Mouse (Mus musculus) stomach, postnatal 0 days (tissue): ENCODE data around the gene Lime1. TPM values are rescaled to one million over a fixed set of nuclear protein-coding genes. Genes with fewer than 3 reads are reported as not detected.

Source experiments
- ATAC-seq: fragments of 200-750 bp; cut with Nextera tagmentation; 2 replicates; pipeline ENCODE4 v1.8.0; 2017; ENCODE audit not compliant: low FRiP score, low TSS enrichment
- DNase-seq: peaks from one replicate; pipeline ENCODE4 v3.0.0-alpha.2; 2016; ENCODE audit warnings: low spot score
- H3K27ac ChIP-seq: fragments of 300-500 bp; sonication (generic); replicated peaks from 2 replicates; pipeline ENCODE4 v1.5.1; 2014; ENCODE audit warnings: mild to moderate bottlenecking, control low read depth
- H3K27me3 ChIP-seq: fragments of 300-500 bp; sonication (generic); 2 replicates; pipeline ENCODE4 v1.6.1; 2014; ENCODE audit warnings: low read length; ENCODE audit not compliant: control insufficient read depth, insufficient read depth
- H3K36me3 ChIP-seq: fragments of 300-500 bp; sonication (generic); 2 replicates; pipeline ENCODE4 v1.6.1; 2014; ENCODE audit warnings: low read length, mixed read lengths; ENCODE audit not compliant: control insufficient read depth, insufficient read depth
- H3K4me1 ChIP-seq: fragments of 300-500 bp; sonication (generic); replicated peaks from 2 replicates; pipeline ENCODE4 v1.6.1; 2014; ENCODE audit warnings: antibody characterized with exemption; ENCODE audit not compliant: control insufficient read depth, insufficient read depth
- H3K4me2 ChIP-seq: fragments of 300-500 bp; sonication (generic); replicated peaks from 2 replicates; pipeline ENCODE4 v1.6.1; 2014; ENCODE audit warnings: low read depth, mild to moderate bottlenecking, control low read depth, moderate library complexity
- H3K4me3 ChIP-seq: fragments of 300-500 bp; sonication (generic); 2 replicates; pipeline ENCODE4 v1.5.1; 2014; ENCODE audit warnings: low read depth, low read length, control low read depth
- H3K9ac ChIP-seq: fragments of 300-500 bp; sonication (generic); 2 replicates; pipeline ENCODE4 v1.6.1; 2014; ENCODE audit warnings: mild to moderate bottlenecking, low read length, control low read depth, mixed read lengths
- H3K9me3 ChIP-seq: fragments of 300-500 bp; sonication (generic); 2 replicates; pipeline ENCODE4 v1.6.1; 2016; ENCODE audit warnings: low read length; ENCODE audit not compliant: control insufficient read depth
- CTCF ChIP-seq: IDR thresholded peaks from 2 replicates; pipeline ENCODE4 v1.5.1; 2016; ENCODE audit warnings: antibody characterized with exemption, low read depth, mild to moderate bottlenecking, moderate library complexity
- EP300 ChIP-seq: optimal IDR thresholded peaks from 2 replicates; pipeline ENCODE3; 2016; ENCODE audit warnings: antibody characterized with exemption
- WGBS: fragments of 180-500 bp; shearing (Covaris S2); extraction: QIAGEN DNeasy Blood & Tissue Kit; methylation state at CpG from one replicate; pipeline ENCODE4 v1.1.7; 2014; 5-methylcytosine and 5-hydroxymethylcytosine counted together
- polyA plus RNA-seq: library from polyadenylated mRNA; unstranded; fragments of >200 nt; fragmentation: Nextera tagmentation; extraction: Ambion mirVana; gene quantifications from 2 replicates; pipeline ENCODE4 v1.2.1, GENCODE M21; 2015

Lime1 gene
- polyA plus RNA-seq, 1 experiment from 2014 or later: 8.3 TPM

DNA sequence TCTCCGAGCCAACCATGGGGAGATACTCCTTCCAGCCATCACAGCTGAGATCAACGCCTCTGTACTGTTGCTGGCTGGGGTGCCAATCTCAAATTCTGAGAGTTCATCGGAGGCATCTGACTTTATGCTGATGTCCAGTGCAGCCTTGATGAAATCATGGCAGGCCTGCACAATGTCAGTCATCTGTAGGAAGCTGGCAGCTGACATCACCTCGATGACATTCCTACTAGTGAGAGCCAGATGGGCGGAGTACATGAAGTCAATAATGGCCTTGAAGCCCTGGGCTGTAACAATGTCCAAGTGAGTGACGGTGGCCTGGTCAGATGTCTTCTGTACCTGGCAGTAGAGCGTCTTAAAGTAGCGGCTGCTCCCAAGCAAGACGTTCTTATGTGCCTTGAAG is 44.0 kb downstream of the Lime1 start:
- H3K9ac ChIP-seq: no peak overlapping the region
- no peaks in the 10 kb centered on the region for H3K9me3 ChIP-seq
- H3K4me3 ChIP-seq: no peak overlapping the region
- no peaks in the 10 kb centered on the region for H3K27me3 ChIP-seq
- WGBS: 87% methylated on average over 9 of the region's 9 CpGs
- H3K36me3 ChIP-seq: no peaks in the 10 kb centered on the region
- no peak overlapping the region for H3K27ac ChIP-seq
- TF ChIP-seq EP300: no peak
- no peak for TF ChIP-seq CTCF
- no peak for ATAC-seq
- no peak overlapping the region for H3K4me2 ChIP-seq
- DNase-seq: no peak
- H3K4me1 ChIP-seq: no peaks in the 10 kb centered on the region

Other genes starting within 250 kb of the Lime1 start
- gene Kcnq2, start 244.8 kb upstream of the Lime1 start, polyA plus RNA-seq: 0.42 and 0.59 TPM in 2 replicates
- gene Eef1a2, start 223.1 kb upstream of the Lime1 start, polyA plus RNA-seq: 0.40 and 0.42 TPM in 2 replicates
- gene Ppdpf, start 192.8 kb upstream of the Lime1 start, polyA plus RNA-seq: 294 and 310 TPM in 2 replicates
- 5.8 and 5.9 TPM in 2 replicates for gene Ptk6, start 177.3 kb upstream of the Lime1 start, polyA plus RNA-seq
- gene Srms, start 166.9 kb upstream of the Lime1 start, polyA plus RNA-seq: 1.7 and 1.8 TPM in 2 replicates
- 0.36 and 0.45 TPM in 2 replicates for gene Fndc11, start 160.1 kb upstream of the Lime1 start, polyA plus RNA-seq
- 1.6 and 1.7 TPM in 2 replicates for gene Helz2, start 138.1 kb upstream of the Lime1 start, polyA plus RNA-seq
- gene Gmeb2, start 92.0 kb upstream of the Lime1 start, polyA plus RNA-seq: 4.9 and 5.5 TPM in 2 replicates
- 26.3 and 28.9 TPM in 2 replicates for gene Stmn3, start 65.6 kb upstream of the Lime1 start, polyA plus RNA-seq
- 9.0 and 9.3 TPM in 2 replicates for gene Rtel1, start 60.3 kb upstream of the Lime1 start, polyA plus RNA-seq
- gene Zgpat, start 15.2 kb upstream of the Lime1 start, polyA plus RNA-seq: 15.5 and 18.2 TPM in 2 replicates
- 30.1 and 33.7 TPM in 2 replicates for gene Arfrp1, start 14.7 kb upstream of the Lime1 start, polyA plus RNA-seq
- gene Zbtb46, start 79.3 kb downstream of the Lime1 start, polyA plus RNA-seq: 2.4 TPM in 2 replicates
- gene Abhd16b, start 113.1 kb downstream of the Lime1 start, polyA plus RNA-seq: 0.08 and 0.15 TPM in 2 replicates
- 98.0 and 104 TPM in 2 replicates for gene Tpd52l2, start 117.1 kb downstream of the Lime1 start, polyA plus RNA-seq
- gene Dnajc5, start 140.4 kb downstream of the Lime1 start, polyA plus RNA-seq: 50.2 and 52.7 TPM in 2 replicates
- 37.1 and 39.7 TPM in 2 replicates for gene Uckl1, start 204.8 kb downstream of the Lime1 start, polyA plus RNA-seq
- gene Prpf6, start 211.8 kb downstream of the Lime1 start, polyA plus RNA-seq: 28.3 and 28.4 TPM in 2 replicates
- 15.9 and 18.3 TPM in 2 replicates for gene Zfp512b, start 212.7 kb downstream of the Lime1 start, polyA plus RNA-seq
- gene Samd10, start 219.1 kb downstream of the Lime1 start, polyA plus RNA-seq: 22.9 and 26.8 TPM in 2 replicates